Mouse (Mus musculus) gastrocnemius, postnatal 10 days (tissue): ENCODE measurements around the gene Runx2. TPM values are rescaled to one million over a fixed set of nuclear protein-coding genes. Genes with fewer than 3 reads are reported as not detected.

ENCODE experiments used
- DNase-seq: peaks from one replicate; pipeline ENCODE4 v3.0.0; 2021; ENCODE audit warnings: mixed read lengths
- total RNA-seq, 2 experiments: library from RNA; stranded (reverse); gene quantifications; 2 replicates each; pipeline ENCODE4 v1.2.3; 2021

The Runx2 gene
- total RNA-seq, 2 experiments from 2014 or later, result 0.42 to 7.3 TPM

- no peak for DNase-seq
Measured at GRCm38 (mm10) chr17:44588020-44588419, 226.6 kb downstream of the Runx2 start.

GRCm38 (mm10) chr17:44586196-44586595, 228.4 kb downstream of the Runx2 start:
- DNase-seq, result no peak

GRCm38 (mm10) chr17:44584781-44585180, 229.8 kb downstream of the Runx2 start:
- DNase-seq, result no peak

GRCm38 (mm10) chr17:44577791-44578190, 236.8 kb downstream of the Runx2 start:
- no peak for DNase-seq

- DNase-seq, result no peak
Measured at GRCm38 (mm10) chr17:44570899-44571298, 243.7 kb downstream of the Runx2 start.

GRCm38 (mm10) chr17:44569020-44569621, 245.5 kb downstream of the Runx2 start:
- DNase-seq, result no peak

GRCm38 (mm10) chr17:44566992-44567391, 247.6 kb downstream of the Runx2 start:
- no peak for DNase-seq

- no peak for DNase-seq
Measured at GRCm38 (mm10) chr17:44565884-44566515, 248.6 kb downstream of the Runx2 start.

- peak; percentile 14 for DNase-seq
Measured at GRCm38 (mm10) chr17:44565311-44565831, 249.2 kb downstream of the Runx2 start.

- DNase-seq, result no peak
Measured at GRCm38 (mm10) chr17:44564611-44565198, 249.9 kb downstream of the Runx2 start.

- no peak for DNase-seq
Measured at GRCm38 (mm10) chr17:44560016-44560415, 254.6 kb downstream of the Runx2 start.

- no peak for DNase-seq
Measured at GRCm38 (mm10) chr17:44557199-44558111, 257.1 kb downstream of the Runx2 start.

GRCm38 (mm10) chr17:44554941-44555340, 259.7 kb downstream of the Runx2 start:
- DNase-seq, result no peak

GRCm38 (mm10) chr17:44549551-44549950, 265.0 kb downstream of the Runx2 start:
- no peak for DNase-seq

GRCm38 (mm10) chr17:44547922-44548321, 266.7 kb downstream of the Runx2 start:
- DNase-seq, result no peak

GRCm38 (mm10) chr17:44546801-44547200, 267.8 kb downstream of the Runx2 start:
- no peak for DNase-seq

- no peak for DNase-seq
Measured at GRCm38 (mm10) chr17:44545141-44545813, 269.3 kb downstream of the Runx2 start.

- no peak for DNase-seq
Measured at GRCm38 (mm10) chr17:44542706-44543105, 271.9 kb downstream of the Runx2 start.

GRCm38 (mm10) chr17:44540699-44541098, 273.9 kb downstream of the Runx2 start:
- DNase-seq, result no peak

- DNase-seq, result no peak
Measured at GRCm38 (mm10) chr17:44538921-44539320, 275.7 kb downstream of the Runx2 start.

GRCm38 (mm10) chr17:44530000-44530399, 284.6 kb downstream of the Runx2 start:
- DNase-seq, result no peak

- DNase-seq, result no peak
Measured at GRCm38 (mm10) chr17:44528617-44529016, 286.0 kb downstream of the Runx2 start.
